Mouse (Mus musculus): ENCODE measurements around the gene Igsf6.
A peak's percentile ranks its signal among the peaks of the same experiment; 100 is the strongest.

Igsf6 gene

GRCm38 (mm10) chr7:121074281-121074680 is at the start of gene Igsf6:
TSS of gene Igsf6 (minus strand) at chr7:121074572.
- no peak for DNase-seq

GRCm38 (mm10) chr7:121120143-121120818 is 45.9 kb upstream of the Igsf6 start:
- peak; percentile 73 for DNase-seq

- no peak for DNase-seq
Observed at GRCm38 (mm10) chr7:121111762-121112161, 37.4 kb upstream of the Igsf6 start.

GRCm38 (mm10) chr7:121111321-121111720 is 36.9 kb upstream of the Igsf6 start:
- no peak for DNase-seq

GRCm38 (mm10) chr7:121107851-121108250 is 33.5 kb upstream of the Igsf6 start:
- DNase-seq: no peak

DNA sequence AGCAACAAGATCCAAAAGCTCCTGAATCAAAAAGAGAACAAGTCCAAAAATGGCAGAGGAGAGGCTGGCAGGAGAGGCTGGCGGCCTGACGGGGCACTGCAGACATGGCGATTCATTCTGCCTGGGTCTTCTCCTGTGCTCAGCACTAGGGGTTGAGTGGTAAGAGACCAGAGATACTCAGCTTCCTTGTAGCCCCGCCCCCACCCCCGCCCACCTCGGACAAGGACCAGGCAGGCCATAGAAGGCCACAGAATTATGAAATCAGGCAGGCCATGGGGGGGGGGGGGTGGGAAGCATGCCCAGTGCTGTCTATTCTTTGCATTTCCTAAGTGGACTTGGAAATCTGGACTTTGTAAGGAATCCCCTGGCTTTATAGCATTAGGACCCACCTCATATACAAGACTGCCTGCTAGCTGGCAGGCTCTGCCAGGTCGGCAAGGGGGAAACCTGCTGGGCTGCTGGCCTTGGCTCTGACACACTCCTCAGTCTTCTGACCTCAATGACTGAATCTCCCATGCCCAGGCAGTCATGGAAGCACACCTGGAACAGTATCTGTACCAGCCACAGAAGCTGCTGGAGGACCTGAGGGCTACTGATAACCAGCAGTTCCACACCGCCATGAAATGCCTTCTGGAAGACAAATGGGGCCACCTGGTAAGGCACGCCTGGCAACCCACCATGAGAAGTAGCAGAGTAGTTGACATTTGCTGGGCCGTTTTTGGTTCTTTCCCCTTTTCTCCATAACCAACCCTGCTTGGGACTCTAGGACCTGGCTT is 24.4 kb upstream of the Igsf6 start:
- DNase-seq: no peak

DNA sequence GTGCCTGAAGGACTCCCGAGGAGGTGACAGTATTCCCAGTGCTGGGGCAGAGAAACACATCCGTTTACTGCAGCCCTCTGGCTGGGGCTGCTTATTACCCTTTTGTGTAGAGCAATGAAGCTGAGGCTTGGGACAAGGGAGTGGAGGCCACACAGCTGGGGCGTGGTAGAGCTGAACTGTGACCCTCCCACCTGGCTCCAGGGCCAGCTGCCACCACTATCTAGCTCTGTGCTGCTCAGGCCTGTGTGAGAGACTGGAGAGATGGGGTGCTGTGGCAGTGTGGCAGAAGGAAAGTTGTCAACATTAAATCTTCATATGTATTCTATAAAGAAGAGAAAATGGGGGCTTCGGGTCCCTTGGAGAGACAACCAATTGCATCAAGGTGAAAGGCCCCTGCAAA is 18.7 kb upstream of the Igsf6 start:
- no peak for DNase-seq

GRCm38 (mm10) chr7:121090748-121091147 is 16.4 kb upstream of the Igsf6 start:
- no peak for DNase-seq

DNA sequence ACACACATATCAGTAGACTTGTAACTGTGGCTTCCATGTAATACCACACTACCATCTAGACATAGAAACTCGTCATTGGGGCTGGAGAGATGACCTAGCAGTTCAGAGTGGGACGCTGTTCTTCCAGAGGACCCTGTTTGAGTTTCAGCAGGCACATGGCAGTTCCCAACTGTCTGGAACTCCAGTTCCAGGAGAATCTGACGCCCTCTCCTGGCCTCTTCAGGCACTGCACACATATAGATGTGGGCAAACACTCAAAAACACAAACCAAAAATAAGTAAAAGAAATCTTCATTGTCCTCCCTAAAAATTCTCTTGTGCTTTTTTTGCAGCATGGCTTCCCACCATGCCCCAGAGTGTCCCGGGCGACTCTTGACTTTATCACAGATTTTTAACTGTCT is 14.4 kb upstream of the Igsf6 start:
- no peak for DNase-seq

- no peak for DNase-seq
Observed at GRCm38 (mm10) chr7:121085500-121085899, 11.1 kb upstream of the Igsf6 start.

DNA sequence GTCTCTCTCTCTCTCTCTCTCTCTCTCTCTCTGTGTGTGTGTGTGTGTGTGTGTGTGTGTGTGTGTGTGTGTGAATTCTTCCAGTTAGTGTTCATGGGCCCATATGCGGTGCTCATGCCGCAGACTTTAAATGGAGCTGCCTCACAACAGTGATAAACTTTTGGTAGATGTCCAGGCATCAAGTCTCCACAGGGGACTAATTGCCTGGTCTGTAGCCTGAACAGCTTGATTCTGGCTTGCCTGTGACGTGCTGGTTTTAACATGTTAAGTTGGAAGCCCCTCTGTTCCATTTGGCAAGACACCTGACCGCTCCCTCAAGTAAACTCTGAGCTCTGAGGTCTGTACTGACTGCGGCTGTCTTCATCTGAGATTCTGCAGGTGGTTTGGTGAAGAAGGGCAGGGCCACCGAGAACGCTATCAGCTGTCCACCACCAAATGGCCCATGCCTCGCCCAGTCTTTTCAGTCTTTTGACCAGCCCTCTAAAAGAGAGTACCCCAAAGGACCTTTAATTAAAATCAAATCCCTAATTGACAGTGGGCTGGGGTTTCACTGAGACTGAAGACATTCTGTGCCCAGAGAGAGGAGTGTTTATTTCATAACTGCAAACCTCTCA is 10.6 kb upstream of the Igsf6 start:
- DNase-seq: no peak

DNA sequence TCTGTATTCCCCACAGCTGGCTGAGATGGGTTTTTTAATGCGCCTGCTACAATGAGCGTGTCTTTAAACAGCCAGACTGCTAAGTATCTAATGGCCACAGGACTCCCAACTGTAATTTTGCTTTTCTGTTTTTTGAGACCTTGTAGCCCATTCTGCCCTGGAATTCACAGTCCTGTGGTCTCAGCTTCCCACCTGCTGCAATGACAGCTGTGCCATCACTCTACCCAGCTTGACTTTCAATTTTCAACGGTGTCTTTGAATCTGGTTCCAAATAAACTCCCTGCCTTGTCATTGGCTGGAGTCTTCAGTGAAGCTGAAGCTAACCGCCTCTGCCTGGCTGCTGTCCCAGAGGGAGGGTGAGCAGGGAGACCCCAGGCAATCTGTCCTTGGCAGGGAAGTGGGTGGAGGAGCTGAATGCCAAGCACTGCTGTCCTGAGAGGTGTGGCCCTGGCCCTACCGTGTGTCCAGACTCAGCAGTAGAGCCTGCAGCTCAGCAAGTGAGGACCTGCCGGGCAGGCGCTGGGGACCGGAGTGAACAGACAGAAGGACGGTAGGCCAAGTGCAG is 8.7 kb upstream of the Igsf6 start:
- DNase-seq: no peak

DNA sequence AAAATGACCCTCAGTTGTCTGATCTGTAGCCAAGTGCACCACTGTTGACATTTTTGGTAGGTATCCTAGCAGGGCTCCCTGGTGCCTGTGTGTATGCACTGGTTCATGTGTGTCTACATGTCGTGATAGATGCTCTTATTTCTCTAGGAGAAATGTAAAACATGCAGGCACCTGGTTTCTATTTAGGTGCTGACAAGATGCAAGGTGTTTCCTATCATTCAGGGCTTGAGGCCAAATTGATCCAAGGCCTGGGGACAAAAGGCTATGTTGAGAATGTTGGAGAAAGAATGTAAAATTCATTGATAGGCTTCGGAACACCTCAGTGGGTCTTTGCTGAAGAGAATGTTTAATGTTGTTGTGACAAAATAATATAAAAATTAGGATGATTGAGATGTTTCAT is 7.4 kb upstream of the Igsf6 start:
- DNase-seq: no peak

DNA sequence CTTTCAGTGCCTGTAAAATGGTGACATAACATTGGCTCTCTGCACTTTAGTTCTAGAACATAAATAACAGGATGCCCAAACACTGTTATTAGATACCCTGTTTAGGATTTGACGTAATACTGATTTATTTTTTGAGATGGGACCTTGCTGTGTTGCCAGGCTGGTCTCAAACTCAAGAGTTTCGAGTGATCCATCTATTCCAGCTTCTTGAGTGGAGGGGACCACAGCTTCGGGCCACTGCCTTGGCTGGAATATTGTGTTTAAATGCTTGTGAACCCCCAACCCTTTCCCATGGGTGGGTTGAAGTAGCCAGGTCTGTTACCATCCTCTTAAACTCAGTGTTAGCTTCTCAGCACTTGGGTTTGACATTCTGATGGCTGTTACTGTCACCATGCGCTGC is 7.0 kb upstream of the Igsf6 start, which contains the start of gene Otoa:
Gene Otoa (plus strand): TSS at position 301 of the 400 bp plus-strand sequence.
- DNase-seq: no peak

DNA sequence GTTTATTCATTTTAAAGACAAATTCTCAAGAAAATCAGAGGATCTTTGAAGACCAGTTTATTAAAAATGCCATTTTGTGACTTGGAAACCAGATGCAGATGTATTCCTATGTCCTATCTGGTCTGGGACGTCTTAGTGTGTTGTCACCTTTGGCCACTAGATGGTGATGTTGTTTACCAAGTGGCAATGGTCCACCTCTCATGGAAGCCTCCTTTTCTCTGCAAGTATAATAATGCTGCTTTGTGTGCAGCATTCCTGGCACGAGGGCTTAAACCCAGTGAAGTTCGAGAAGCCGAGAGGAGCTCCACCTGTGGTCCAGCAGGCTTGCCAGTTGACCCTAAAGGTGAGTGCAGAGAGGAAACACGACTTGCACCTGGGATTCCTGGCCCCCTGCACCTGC is 3.5 kb upstream of the Igsf6 start:
- peak; percentile 61 for DNase-seq

- DNase-seq: no peak
Observed at GRCm38 (mm10) chr7:121077311-121077710, 2.9 kb upstream of the Igsf6 start.

DNA sequence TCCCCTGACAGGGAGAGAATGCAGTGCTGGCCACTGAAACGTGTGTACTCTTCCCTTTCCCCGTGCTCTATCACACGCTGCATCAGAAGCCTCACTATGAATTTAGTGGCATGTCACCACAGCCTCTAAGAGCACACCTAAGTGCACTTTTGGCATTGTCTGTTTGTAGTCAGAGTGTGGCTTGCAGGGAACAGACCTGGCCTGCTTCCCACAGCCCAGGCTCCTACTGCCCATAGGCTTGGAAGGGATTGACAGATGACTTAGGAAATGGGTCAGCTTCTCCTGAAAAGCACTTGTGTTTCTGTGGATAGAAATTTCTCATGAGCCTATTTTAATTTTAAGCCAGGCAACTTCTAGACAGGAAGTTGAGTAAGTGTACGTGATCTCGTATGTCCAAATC is 1.0 kb upstream of the Igsf6 start:
- DNase-seq: peak; percentile 29

DNA sequence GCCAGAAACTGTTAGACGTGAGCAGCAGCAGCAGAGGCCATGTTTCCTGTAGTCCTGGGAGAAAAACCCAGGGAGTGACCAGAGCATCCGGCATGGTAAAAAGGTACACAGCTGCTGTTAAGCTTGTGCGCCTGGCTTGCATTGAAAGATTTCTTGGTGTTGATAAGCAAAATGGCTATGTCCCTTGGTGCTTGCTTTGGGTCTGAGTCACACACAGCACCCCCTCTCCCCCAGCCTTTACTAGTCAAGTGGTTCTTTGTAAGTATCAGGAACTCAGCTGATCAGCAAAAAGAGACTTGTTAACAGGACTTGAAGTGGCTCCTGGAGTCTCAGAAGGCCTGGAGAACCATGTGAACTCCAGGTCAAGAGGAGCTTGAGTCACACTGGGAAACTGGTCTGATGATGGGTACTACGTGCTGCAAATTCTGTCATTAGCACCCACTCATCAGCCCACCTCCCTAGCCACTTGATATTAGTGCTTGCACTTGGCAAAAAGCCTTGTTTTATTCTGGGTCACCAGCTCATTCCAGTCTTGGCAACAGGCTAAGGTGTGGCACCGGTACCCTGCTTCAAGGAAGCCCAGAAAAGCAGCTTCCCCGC is 529 bp upstream of the Igsf6 start:
- DNase-seq: no peak

DNA sequence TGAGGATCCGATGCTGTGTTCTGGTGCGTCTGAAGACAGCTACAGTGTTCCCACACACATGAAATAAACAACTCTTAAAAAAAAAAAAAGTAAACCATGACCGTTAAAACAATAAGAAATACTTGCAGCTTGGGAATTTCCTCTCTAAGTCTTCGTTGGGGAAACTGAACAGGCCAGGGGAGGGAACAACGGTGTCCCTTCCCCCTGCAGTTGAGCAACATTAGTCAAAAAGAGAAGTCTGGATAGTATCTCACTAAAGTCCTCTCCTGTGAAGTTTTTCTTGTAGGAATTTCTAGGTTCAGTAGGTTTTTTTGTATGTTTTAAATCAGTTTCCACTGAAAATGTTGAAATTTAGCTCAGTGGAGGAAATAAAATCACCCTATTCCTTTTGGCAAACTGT is 1.9 kb downstream of the Igsf6 start:
- no peak for DNase-seq

DNA sequence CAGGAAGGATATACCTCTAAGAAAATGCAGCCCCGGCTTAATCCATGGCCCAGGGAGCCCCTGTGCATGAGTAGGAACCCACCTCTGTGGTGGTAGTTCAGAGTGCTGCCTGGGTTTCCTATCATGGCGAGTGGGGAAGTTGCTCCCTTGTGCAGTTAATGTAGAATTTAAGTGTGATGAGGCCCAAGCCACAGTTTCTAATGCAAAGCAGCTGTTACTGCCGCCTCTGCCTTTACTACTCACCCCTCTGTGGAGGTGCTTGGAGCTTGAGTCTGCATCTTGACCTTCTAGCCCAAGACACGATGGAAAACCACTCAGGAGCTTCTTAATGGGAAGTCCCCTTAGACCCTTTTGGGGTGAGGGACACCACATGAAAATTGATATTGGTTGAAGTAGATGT is 3.1 kb downstream of the Igsf6 start:
- no peak for DNase-seq

DNA sequence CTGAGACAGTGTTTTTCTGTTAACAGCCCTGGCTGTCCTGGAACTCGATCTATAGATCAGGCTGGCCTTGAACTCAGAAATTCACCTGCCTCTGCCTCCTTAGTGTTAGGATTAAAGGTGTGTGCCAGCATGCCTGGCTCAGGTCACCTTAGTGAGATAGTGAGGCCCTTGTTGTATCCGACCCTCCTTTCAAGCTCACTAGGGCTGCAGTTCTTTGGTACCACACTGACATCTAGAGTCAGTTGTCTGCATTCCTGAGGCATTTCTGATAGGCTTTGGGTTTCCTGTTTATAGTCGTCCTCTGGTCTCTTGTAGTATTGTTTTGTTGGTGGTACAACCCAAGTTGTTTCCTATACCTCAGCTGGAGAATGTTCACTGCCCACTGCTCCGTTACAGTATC is 10.1 kb downstream of the Igsf6 start:
- DNase-seq: no peak

- DNase-seq: no peak
Observed at GRCm38 (mm10) chr7:121059477-121060218, 14.7 kb downstream of the Igsf6 start.

DNA sequence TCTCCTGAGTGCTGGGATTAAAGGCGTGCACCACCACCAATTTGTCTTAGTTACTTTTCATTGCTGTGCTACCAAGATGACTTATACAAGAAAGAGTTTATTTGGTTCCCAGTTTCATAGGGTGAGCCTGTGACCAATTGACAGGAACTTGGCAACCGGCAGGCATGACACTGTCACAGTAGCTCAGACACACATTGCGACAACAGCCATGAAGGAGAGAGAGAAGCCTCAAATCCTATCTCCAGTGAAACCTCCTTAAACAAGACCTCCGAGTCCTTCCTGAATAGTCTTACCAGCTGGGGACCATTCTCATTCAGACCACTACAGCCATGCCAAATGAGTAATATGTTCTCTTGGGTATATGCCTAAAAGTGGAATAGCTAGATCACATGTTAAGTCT is 21.3 kb downstream of the Igsf6 start:
- no peak for DNase-seq

Measured in cerebellum, adult 8-10 months (tissue).